Mouse (Mus musculus): ENCODE measurements around the gene Mapk6. TPM values are rescaled to one million over a fixed set of nuclear protein-coding genes. Genes with fewer than 3 reads are reported as not detected.

Gene Mapk6
- polyA plus RNA-seq, 1 experiment from 2014 or later = 142 TPM

GRCm38 (mm10) chr9:75399069-75399468 is 10.7 kb downstream of the Mapk6 start:
- H3K4me3 ChIP-seq (ENCODE audit: low read length) = no peak overlapping the region
- H3K9ac ChIP-seq (ENCODE audit: low read depth, low read length) = no peak overlapping the region
- whole genome bisulfite sequencing = 96% methylated on average over 4 of the region's 4 CpGs
- no peak for ATAC-seq
- peaks cover 11% of the 10 kb centered on the region for H3K36me3 ChIP-seq (ENCODE audit: control insufficient read depth, insufficient read depth, low read length)
- peaks cover 9% of the 10 kb centered on the region; the same call in 1 of the 2 replicates for H3K4me1 ChIP-seq (ENCODE audit: control insufficient read depth, insufficient read depth, low read depth, low read length)
- H3K9me3 ChIP-seq (ENCODE audit: control insufficient read depth, low read length) = no peaks in the 10 kb centered on the region
- no peak overlapping the region for H3K27ac ChIP-seq (ENCODE audit: low read depth, low read length)
- no peak overlapping the region for H3K4me2 ChIP-seq (ENCODE audit: low read length)
- no peaks in the 10 kb centered on the region for H3K27me3 ChIP-seq (replicated peaks; ENCODE audit: control insufficient read depth, insufficient read depth, low read length)

- Histone ChIP-seq H3K4me2 (ENCODE audit: low read length) (no peak overlapping the region), H3K9me3 (ENCODE audit: control insufficient read depth, low read length) (no peaks in the 10 kb centered on the region), H3K4me3 (ENCODE audit: low read length) (no peak overlapping the region), H3K36me3 (ENCODE audit: control insufficient read depth, insufficient read depth, low read length) (peaks cover 19% of the 10 kb centered on the region), H3K27ac (ENCODE audit: low read depth, low read length) (no peak overlapping the region), H3K9ac (ENCODE audit: low read depth, low read length) (no peak overlapping the region), H3K4me1 (ENCODE audit: control insufficient read depth, insufficient read depth, low read depth, low read length) (0 out of 2 replicates have a peak, but pooled peaks cover 3% of the 10 kb centered on the region), H3K27me3 (replicated peaks; ENCODE audit: control insufficient read depth, insufficient read depth, low read length) (no peaks in the 10 kb centered on the region)
- 96% methylated on average over 6 of the region's 6 CpGs for WGBS
- no peak for ATAC-seq
Observed at GRCm38 (mm10) chr9:75395971-75396370, 13.8 kb downstream of the Mapk6 start.

GRCm38 (mm10) chr9:75393251-75393650 is 16.6 kb downstream of the Mapk6 start:
- no peak overlapping the region for H3K9ac ChIP-seq (ENCODE audit: low read depth, low read length)
- no peak overlapping the region for H3K4me2 ChIP-seq (ENCODE audit: low read length)
- H3K27ac ChIP-seq (ENCODE audit: low read depth, low read length) = no peak overlapping the region
- peaks cover 34% of the 10 kb centered on the region for H3K36me3 ChIP-seq (ENCODE audit: control insufficient read depth, insufficient read depth, low read length)
- no peaks in the 10 kb centered on the region for H3K9me3 ChIP-seq (ENCODE audit: control insufficient read depth, low read length)
- 76% methylated on average over 12 of the region's 12 CpGs for WGBS
- no peak for ATAC-seq
- H3K4me1 ChIP-seq (ENCODE audit: control insufficient read depth, insufficient read depth, low read depth, low read length) = no peaks in the 10 kb centered on the region
- no peak overlapping the region for H3K4me3 ChIP-seq (ENCODE audit: low read length)
- H3K27me3 ChIP-seq (replicated peaks; ENCODE audit: control insufficient read depth, insufficient read depth, low read length) = no peaks in the 10 kb centered on the region

GRCm38 (mm10) chr9:75385218-75385974 is 24.4 kb downstream of the Mapk6 start:
- Histone ChIP-seq H3K9ac (ENCODE audit: low read depth, low read length) (no peak overlapping the region), H3K27ac (ENCODE audit: low read depth, low read length) (no peak overlapping the region), H3K27me3 (replicated peaks; ENCODE audit: control insufficient read depth, insufficient read depth, low read length) (no peaks in the 10 kb centered on the region), H3K36me3 (ENCODE audit: control insufficient read depth, insufficient read depth, low read length) (peaks cover 26% of the 10 kb centered on the region), H3K9me3 (ENCODE audit: control insufficient read depth, low read length) (no peaks in the 10 kb centered on the region), H3K4me2 (ENCODE audit: low read length) (no peak overlapping the region), H3K4me3 (ENCODE audit: low read length) (no peak overlapping the region), H3K4me1 (ENCODE audit: control insufficient read depth, insufficient read depth, low read depth, low read length) (no peaks in the 10 kb centered on the region)
- 81% methylated on average over 9 of the region's 9 CpGs for WGBS
- ATAC-seq = no peak

GRCm38 (mm10) chr9:75384337-75384962 is 25.4 kb downstream of the Mapk6 start:
- no peaks in the 10 kb centered on the region for H3K4me1 ChIP-seq (ENCODE audit: control insufficient read depth, insufficient read depth, low read depth, low read length)
- H3K27me3 ChIP-seq (replicated peaks; ENCODE audit: control insufficient read depth, insufficient read depth, low read length) = no peaks in the 10 kb centered on the region
- no peaks in the 10 kb centered on the region for H3K9me3 ChIP-seq (ENCODE audit: control insufficient read depth, low read length)
- no peak overlapping the region for H3K27ac ChIP-seq (ENCODE audit: low read depth, low read length)
- H3K36me3 ChIP-seq (ENCODE audit: control insufficient read depth, insufficient read depth, low read length) = peaks cover 22% of the 10 kb centered on the region
- H3K4me2 ChIP-seq (ENCODE audit: low read length) = no peak overlapping the region
- no peak for ATAC-seq
- no peak overlapping the region for H3K9ac ChIP-seq (ENCODE audit: low read depth, low read length)
- no peak overlapping the region for H3K4me3 ChIP-seq (ENCODE audit: low read length)
- 89% methylated on average over 3 of the region's 3 CpGs for WGBS

GRCm38 (mm10) chr9:75383785-75384184 is 26.0 kb downstream of the Mapk6 start:
- Histone ChIP-seq H3K36me3 (ENCODE audit: control insufficient read depth, insufficient read depth, low read length) (peaks cover 15% of the 10 kb centered on the region), H3K4me3 (ENCODE audit: low read length) (no peak overlapping the region), H3K4me1 (ENCODE audit: control insufficient read depth, insufficient read depth, low read depth, low read length) (no peaks in the 10 kb centered on the region), H3K27me3 (replicated peaks; ENCODE audit: control insufficient read depth, insufficient read depth, low read length) (no peaks in the 10 kb centered on the region), H3K27ac (ENCODE audit: low read depth, low read length) (no peak overlapping the region), H3K9me3 (ENCODE audit: control insufficient read depth, low read length) (no peaks in the 10 kb centered on the region), H3K4me2 (ENCODE audit: low read length) (no peak overlapping the region), H3K9ac (ENCODE audit: low read depth, low read length) (no peak overlapping the region)
- no peak for ATAC-seq
- 86% methylated on average over 9 of the region's 9 CpGs for WGBS

- Histone ChIP-seq H3K27me3 (replicated peaks; ENCODE audit: control insufficient read depth, insufficient read depth, low read length) (no peaks in the 10 kb centered on the region), H3K9ac (ENCODE audit: low read depth, low read length) (no peak overlapping the region), H3K27ac (ENCODE audit: low read depth, low read length) (no peak overlapping the region), H3K9me3 (ENCODE audit: control insufficient read depth, low read length) (no peaks in the 10 kb centered on the region), H3K36me3 (ENCODE audit: control insufficient read depth, insufficient read depth, low read length) (peaks cover 11% of the 10 kb centered on the region), H3K4me1 (ENCODE audit: control insufficient read depth, insufficient read depth, low read depth, low read length) (no peaks in the 10 kb centered on the region), H3K4me3 (ENCODE audit: low read length) (no peak overlapping the region), H3K4me2 (ENCODE audit: low read length) (no peak overlapping the region)
- no peak for ATAC-seq
- 90% methylated on average over 14 of the region's 14 CpGs for WGBS
Observed at GRCm38 (mm10) chr9:75382825-75383224, 27.0 kb downstream of the Mapk6 start.

GRCm38 (mm10) chr9:75378774-75379173 is 31.0 kb downstream of the Mapk6 start:
- 90% methylated on average over 2 of the region's 2 CpGs for WGBS
- Histone ChIP-seq H3K4me2 (ENCODE audit: low read length) (no peak overlapping the region), H3K4me1 (ENCODE audit: control insufficient read depth, insufficient read depth, low read depth, low read length) (no peaks in the 10 kb centered on the region), H3K36me3 (ENCODE audit: control insufficient read depth, insufficient read depth, low read length) (no peaks in the 10 kb centered on the region), H3K27me3 (replicated peaks; ENCODE audit: control insufficient read depth, insufficient read depth, low read length) (no peaks in the 10 kb centered on the region), H3K9me3 (ENCODE audit: control insufficient read depth, low read length) (no peaks in the 10 kb centered on the region), H3K4me3 (ENCODE audit: low read length) (no peak overlapping the region), H3K27ac (ENCODE audit: low read depth, low read length) (no peak overlapping the region), H3K9ac (ENCODE audit: low read depth, low read length) (no peak overlapping the region)
- ATAC-seq = no peak

- WGBS = 71% methylated on average over 1 of the region's 1 CpGs
- H3K27me3 ChIP-seq (replicated peaks; ENCODE audit: control insufficient read depth, insufficient read depth, low read length) = no peaks in the 10 kb centered on the region
- H3K9me3 ChIP-seq (ENCODE audit: control insufficient read depth, low read length) = no peaks in the 10 kb centered on the region
- ATAC-seq = no peak
- H3K4me2 ChIP-seq (ENCODE audit: low read length) = no peak overlapping the region
- H3K4me3 ChIP-seq (ENCODE audit: low read length) = no peak overlapping the region
- H3K27ac ChIP-seq (ENCODE audit: low read depth, low read length) = no peak overlapping the region
- H3K4me1 ChIP-seq (ENCODE audit: control insufficient read depth, insufficient read depth, low read depth, low read length) = no peaks in the 10 kb centered on the region
- no peaks in the 10 kb centered on the region for H3K36me3 ChIP-seq (ENCODE audit: control insufficient read depth, insufficient read depth, low read length)
- H3K9ac ChIP-seq (ENCODE audit: low read depth, low read length) = no peak overlapping the region
Observed at GRCm38 (mm10) chr9:75376428-75376827, 33.4 kb downstream of the Mapk6 start.
